Mouse (Mus musculus): ENCODE data around the gene BC035044. TPM values are rescaled to one million over a fixed set of nuclear protein-coding genes. Genes with fewer than 3 reads are reported as not detected.

BC035044 gene
- polyA plus RNA-seq, 1 experiment from 2014 or later = 1.9 TPM

DNA sequence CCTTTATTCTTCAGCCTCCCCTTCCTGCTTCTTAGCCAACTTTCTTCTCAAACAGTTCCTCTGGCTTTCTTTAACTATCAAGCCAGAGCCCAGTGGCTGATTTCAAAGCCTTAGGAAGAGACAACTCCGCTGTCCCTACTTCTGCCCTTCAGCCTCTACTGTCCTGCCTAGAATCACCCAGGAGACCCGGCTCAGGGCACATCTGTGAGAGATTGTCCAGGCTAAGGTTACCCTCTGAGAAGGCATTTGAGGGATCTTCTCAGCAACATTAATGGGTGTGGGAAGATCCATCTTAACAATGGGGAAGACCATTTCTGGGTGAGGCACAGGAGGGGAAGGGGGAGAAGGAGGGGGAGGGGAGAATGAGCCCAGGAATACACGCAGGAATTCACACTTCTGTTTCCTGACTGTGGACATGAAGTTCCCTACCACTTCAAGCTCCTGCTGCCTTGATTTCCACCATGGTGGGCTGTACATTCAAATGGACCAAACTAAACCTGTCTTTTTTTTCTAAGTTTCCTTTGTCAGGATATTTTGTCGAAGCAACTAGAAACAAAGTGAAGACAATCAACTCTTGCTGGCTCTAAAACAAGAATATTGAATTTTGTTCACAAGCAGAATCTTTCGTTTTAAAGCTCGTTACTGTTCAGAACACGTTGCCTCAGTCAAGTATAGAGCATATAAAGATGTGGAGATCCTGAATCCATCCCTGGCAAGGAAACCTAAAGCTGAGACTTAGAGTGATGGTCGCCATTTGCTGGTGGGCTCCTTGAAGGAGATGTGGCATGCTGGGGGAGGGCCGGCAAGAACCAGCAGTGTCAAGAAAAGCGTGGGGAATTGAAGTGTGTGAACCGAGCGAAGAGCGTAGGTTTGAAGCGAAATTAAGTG lies 53.2 kb downstream of the BC035044 start:
- H3K4me1 ChIP-seq (ENCODE audit: control insufficient read depth, insufficient read depth, low read length) = peaks cover 14% of the 10 kb centered on the region; the same call in 1 of the 2 replicates
- H3K4me2 ChIP-seq (ENCODE audit: low read depth, low read length) = peak overlapping the region; percentile 55
- peak overlapping the region; percentile 73 for H3K4me3 ChIP-seq (ENCODE audit: low read length)
- H3K27me3 ChIP-seq (replicated peaks; ENCODE audit: control insufficient read depth, insufficient read depth, low read length) = no peaks in the 10 kb centered on the region
- peak overlapping the region; percentile 64 for H3K27ac ChIP-seq (ENCODE audit: low read length)
- WGBS = 2% methylated on average over 14 of the region's 14 CpGs
- ATAC-seq = 0 out of 2 replicates have a peak, but pooled peaks have one; percentile 1
- H3K9me3 ChIP-seq (ENCODE audit: control insufficient read depth, low read length) = no peaks in the 10 kb centered on the region
- H3K36me3 ChIP-seq (ENCODE audit: control insufficient read depth, insufficient read depth, low read length) = no peaks in the 10 kb centered on the region
- H3K9ac ChIP-seq (ENCODE audit: low read depth, low read length) = peak overlapping the region; percentile 63

DNA sequence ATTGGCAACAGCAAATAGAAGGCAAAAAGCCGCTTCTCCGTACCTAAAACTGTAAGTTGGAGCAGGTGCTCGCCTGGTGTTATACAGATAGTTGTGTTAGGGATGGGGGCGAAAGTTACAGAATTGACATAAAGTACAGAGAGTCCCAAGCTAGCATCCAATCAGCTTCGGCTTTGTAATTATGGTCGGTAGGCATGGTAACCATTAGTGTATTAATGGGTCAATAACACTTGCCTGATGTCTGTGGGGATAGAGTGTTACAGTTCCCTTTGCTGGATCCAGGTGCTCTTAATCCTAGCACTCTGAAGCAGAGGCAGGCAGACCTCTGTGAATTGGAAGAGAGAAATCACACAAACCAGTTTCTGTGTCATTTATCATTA lies 54.0 kb downstream of the BC035044 start:
- Histone ChIP-seq H3K27me3 (replicated peaks; ENCODE audit: control insufficient read depth, insufficient read depth, low read length) (no peaks in the 10 kb centered on the region), H3K4me1 (ENCODE audit: control insufficient read depth, insufficient read depth, low read length) (peaks cover 12% of the 10 kb centered on the region; the same call in 1 of the 2 replicates), H3K4me2 (ENCODE audit: low read depth, low read length) (no peak overlapping the region), H3K9ac (ENCODE audit: low read depth, low read length) (no peak overlapping the region), H3K9me3 (ENCODE audit: control insufficient read depth, low read length) (no peaks in the 10 kb centered on the region), H3K27ac (ENCODE audit: low read length) (no peak overlapping the region), H3K36me3 (ENCODE audit: control insufficient read depth, insufficient read depth, low read length) (no peaks in the 10 kb centered on the region), H3K4me3 (ENCODE audit: low read length) (no peak overlapping the region)
- WGBS = 84% methylated on average over 6 of the region's 6 CpGs
- ATAC-seq = no peak

DNA sequence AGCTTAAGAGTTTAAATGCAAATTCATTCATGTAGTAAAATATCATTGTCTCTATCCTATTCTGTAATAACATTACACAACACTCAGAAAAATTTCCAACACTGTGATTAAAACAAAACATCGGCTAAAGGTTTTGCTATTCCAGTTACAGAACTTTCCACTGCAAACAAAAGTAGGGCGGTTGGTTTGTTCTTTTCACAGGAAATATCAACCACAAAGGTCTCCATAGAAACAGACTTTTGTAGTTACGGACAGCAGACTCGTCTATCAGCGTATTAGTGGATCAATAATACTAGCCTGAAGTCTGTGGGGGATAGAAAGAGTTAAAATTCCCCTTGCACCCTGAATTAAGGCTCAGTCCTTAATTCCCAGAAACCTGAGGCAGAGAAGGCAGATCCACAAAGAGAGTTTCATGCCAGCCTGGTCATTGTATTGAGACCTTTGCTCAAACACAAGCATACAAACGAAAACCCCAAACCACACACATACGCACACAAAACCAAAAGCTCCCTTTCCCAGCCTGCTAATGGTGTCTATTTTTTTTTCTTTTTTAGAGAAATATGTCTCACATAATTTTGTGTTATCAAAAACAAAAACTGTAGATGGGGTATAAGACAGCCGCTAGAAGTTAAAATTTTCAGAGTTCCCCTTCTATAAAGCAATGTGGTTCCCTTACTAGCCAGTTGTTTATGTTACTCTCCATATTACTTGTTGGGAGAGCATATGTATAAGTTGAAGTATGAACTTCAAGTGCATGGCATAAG lies 54.6 kb downstream of the BC035044 start:
- no peak overlapping the region for H3K4me3 ChIP-seq (ENCODE audit: low read length)
- H3K27ac ChIP-seq (ENCODE audit: low read length) = no peak overlapping the region
- H3K4me1 ChIP-seq (ENCODE audit: control insufficient read depth, insufficient read depth, low read length) = peaks cover 9% of the 10 kb centered on the region; the same call in 1 of the 2 replicates
- 77% methylated on average over 8 of the region's 8 CpGs for WGBS
- no peak overlapping the region for H3K9ac ChIP-seq (ENCODE audit: low read depth, low read length)
- no peaks in the 10 kb centered on the region for H3K36me3 ChIP-seq (ENCODE audit: control insufficient read depth, insufficient read depth, low read length)
- H3K4me2 ChIP-seq (ENCODE audit: low read depth, low read length) = no peak overlapping the region
- no peaks in the 10 kb centered on the region for H3K9me3 ChIP-seq (ENCODE audit: control insufficient read depth, low read length)
- H3K27me3 ChIP-seq (replicated peaks; ENCODE audit: control insufficient read depth, insufficient read depth, low read length) = no peaks in the 10 kb centered on the region
- ATAC-seq = no peak

DNA sequence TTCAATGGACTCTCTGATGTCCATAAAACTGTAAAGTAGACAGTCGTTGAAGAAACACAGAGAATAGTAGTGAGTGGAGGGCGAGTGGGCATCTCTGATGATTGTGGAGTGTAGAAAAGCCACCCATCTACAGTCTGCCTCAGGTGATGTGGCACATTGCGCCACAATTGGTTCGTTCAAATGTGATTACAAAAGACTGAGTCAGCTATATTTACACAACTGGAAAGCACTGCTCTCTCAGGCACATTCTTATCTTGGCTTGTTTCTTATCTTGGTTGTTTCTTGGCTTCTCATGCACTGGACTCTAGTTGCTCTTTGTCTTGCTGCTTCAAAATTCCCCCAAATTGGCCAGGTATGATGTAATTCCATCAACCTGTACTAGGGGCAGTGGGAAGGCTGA lies 55.4 kb downstream of the BC035044 start:
- no peak overlapping the region for H3K9ac ChIP-seq (ENCODE audit: low read depth, low read length)
- H3K4me3 ChIP-seq (ENCODE audit: low read length) = no peak overlapping the region
- ATAC-seq = peak; percentile 58
- H3K27me3 ChIP-seq (replicated peaks; ENCODE audit: control insufficient read depth, insufficient read depth, low read length) = no peaks in the 10 kb centered on the region
- no peak overlapping the region for H3K4me2 ChIP-seq (ENCODE audit: low read depth, low read length)
- peaks cover 9% of the 10 kb centered on the region; the same call in 1 of the 2 replicates for H3K4me1 ChIP-seq (ENCODE audit: control insufficient read depth, insufficient read depth, low read length)
- no peaks in the 10 kb centered on the region for H3K9me3 ChIP-seq (ENCODE audit: control insufficient read depth, low read length)
- no peaks in the 10 kb centered on the region for H3K36me3 ChIP-seq (ENCODE audit: control insufficient read depth, insufficient read depth, low read length)
- WGBS = 65% methylated on average over 4 of the region's 4 CpGs
- H3K27ac ChIP-seq (ENCODE audit: low read length) = peak overlapping the region; percentile 43; the same call in 1 of the 2 replicates

DNA sequence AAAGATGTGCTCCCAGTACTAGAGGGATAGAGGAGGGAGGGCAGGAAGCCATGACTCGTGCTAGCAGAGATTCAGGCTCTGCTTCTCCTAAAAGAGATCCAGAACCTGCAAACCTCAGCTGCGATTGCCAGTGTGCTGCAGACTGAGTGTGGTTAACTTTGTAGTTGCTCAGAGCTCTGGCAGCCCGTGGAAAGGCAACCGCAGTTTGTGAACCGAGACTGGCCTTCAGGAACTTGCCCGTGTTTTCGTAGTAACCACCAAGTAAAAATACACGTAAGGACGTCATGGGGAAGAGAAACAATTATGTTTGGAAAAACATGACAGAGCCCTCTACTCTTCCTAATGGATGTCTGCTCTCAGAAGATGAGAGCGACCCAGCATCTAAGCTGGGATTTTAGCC lies 57.9 kb downstream of the BC035044 start:
- ATAC-seq = no peak
- Histone ChIP-seq H3K4me1 (ENCODE audit: control insufficient read depth, insufficient read depth, low read length) (0 out of 2 replicates have a peak, but pooled peaks cover 7% of the 10 kb centered on the region), H3K4me2 (ENCODE audit: low read depth, low read length) (no peak overlapping the region), H3K9me3 (ENCODE audit: control insufficient read depth, low read length) (no peaks in the 10 kb centered on the region), H3K9ac (ENCODE audit: low read depth, low read length) (no peak overlapping the region), H3K4me3 (ENCODE audit: low read length) (no peak overlapping the region), H3K27ac (ENCODE audit: low read length) (no peak overlapping the region), H3K36me3 (ENCODE audit: control insufficient read depth, insufficient read depth, low read length) (no peaks in the 10 kb centered on the region), H3K27me3 (replicated peaks; ENCODE audit: control insufficient read depth, insufficient read depth, low read length) (no peaks in the 10 kb centered on the region)
- WGBS = 81% methylated on average over 10 of the region's 10 CpGs

DNA sequence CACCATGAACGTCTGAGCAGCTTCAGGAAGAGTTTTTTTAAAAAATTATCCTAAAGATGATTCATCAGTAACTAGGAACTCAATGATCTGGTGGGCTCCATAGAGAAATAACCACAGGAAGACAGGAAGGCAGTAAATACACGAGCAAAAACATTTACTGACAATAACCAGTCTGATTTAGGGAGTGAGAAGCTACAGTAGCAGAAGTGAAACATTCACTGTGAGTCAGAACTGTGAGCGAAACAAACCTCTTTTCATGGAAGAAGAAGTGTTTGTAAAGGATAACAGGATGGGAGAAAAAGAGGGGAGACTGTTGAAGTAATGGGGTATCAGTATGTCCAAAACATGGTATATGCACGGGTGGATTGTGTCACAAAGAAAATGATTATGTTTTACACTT lies 61.1 kb downstream of the BC035044 start:
- Histone ChIP-seq H3K4me1 (ENCODE audit: control insufficient read depth, insufficient read depth, low read length) (no peaks in the 10 kb centered on the region), H3K9me3 (ENCODE audit: control insufficient read depth, low read length) (no peaks in the 10 kb centered on the region), H3K27ac (ENCODE audit: low read length) (no peak overlapping the region), H3K27me3 (replicated peaks; ENCODE audit: control insufficient read depth, insufficient read depth, low read length) (no peaks in the 10 kb centered on the region), H3K4me3 (ENCODE audit: low read length) (no peak overlapping the region), H3K9ac (ENCODE audit: low read depth, low read length) (no peak overlapping the region), H3K4me2 (ENCODE audit: low read depth, low read length) (no peak overlapping the region), H3K36me3 (ENCODE audit: control insufficient read depth, insufficient read depth, low read length) (no peaks in the 10 kb centered on the region)
- 55% methylated on average over 4 of the region's 4 CpGs for WGBS
- no peak for ATAC-seq

DNA sequence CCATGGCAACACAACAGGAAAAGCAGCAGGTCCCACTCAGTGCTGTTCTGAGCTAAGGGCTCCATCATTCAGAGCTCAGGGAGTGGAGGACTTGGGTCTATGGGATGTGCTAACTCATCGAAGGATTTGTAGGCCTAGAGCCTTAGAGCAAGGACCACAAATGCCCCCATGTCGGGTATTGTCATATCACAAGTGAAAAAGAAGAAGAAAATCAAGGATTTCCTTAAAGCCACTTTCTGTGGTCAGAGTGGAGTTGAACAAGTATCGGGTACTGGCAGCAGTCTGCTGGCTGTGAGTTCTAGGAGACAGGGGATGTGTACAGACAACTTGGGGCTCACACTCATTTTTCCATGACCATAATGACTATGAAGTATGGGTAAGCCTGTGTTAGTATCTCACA lies 64.1 kb downstream of the BC035044 start:
- ATAC-seq = no peak
- no peak overlapping the region for H3K9ac ChIP-seq (ENCODE audit: low read depth, low read length)
- no peak overlapping the region for H3K4me2 ChIP-seq (ENCODE audit: low read depth, low read length)
- WGBS = 82% methylated on average over 3 of the region's 3 CpGs
- no peaks in the 10 kb centered on the region for H3K36me3 ChIP-seq (ENCODE audit: control insufficient read depth, insufficient read depth, low read length)
- H3K4me1 ChIP-seq (ENCODE audit: control insufficient read depth, insufficient read depth, low read length) = no peaks in the 10 kb centered on the region
- H3K9me3 ChIP-seq (ENCODE audit: control insufficient read depth, low read length) = no peaks in the 10 kb centered on the region
- H3K27ac ChIP-seq (ENCODE audit: low read length) = no peak overlapping the region
- no peak overlapping the region for H3K4me3 ChIP-seq (ENCODE audit: low read length)
- H3K27me3 ChIP-seq (replicated peaks; ENCODE audit: control insufficient read depth, insufficient read depth, low read length) = no peaks in the 10 kb centered on the region

DNA sequence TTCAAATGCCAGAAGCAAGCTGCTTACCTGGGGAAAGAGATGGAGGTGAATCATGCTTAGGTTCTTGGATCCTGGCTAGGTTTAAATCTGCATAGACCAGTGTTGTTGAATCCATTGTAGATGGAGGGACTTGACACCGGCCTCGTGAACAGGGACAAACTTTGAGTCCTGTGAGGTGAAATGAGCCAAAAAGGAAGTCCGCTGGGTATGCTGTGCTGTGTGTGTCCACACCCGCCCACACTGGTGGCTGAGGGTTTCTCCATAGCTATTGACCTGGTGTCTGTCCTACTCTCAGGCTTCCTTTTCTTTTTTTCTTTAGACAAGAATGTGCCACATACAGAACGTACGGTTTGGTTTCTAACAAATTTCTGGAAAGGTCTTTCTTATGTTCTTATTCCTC lies 64.8 kb downstream of the BC035044 start, which contains the start of the genes Gm44511 and Klrb1b:
Gm44511 (minus strand) TSS at position 184 of the 400 bp plus-strand sequence.
Klrb1b (minus strand) TSS at position 200 of the 400 bp plus-strand sequence.
- Histone ChIP-seq H3K4me2 (ENCODE audit: low read depth, low read length) (no peak within 1 kb of the TSS), H3K9ac (ENCODE audit: low read depth, low read length) (no peak within 1 kb of the TSS), H3K4me3 (ENCODE audit: low read length) (no peak within 1 kb of the TSS), H3K36me3 (ENCODE audit: control insufficient read depth, insufficient read depth, low read length) (no peaks in the 10 kb centered on the region), H3K27me3 (replicated peaks; ENCODE audit: control insufficient read depth, insufficient read depth, low read length) (no peaks in the 10 kb centered on the region), H3K9me3 (ENCODE audit: control insufficient read depth, low read length) (no peaks in the 10 kb centered on the region), H3K4me1 (ENCODE audit: control insufficient read depth, insufficient read depth, low read length) (no peaks in the 10 kb centered on the region), H3K27ac (ENCODE audit: low read length) (no peak within 1 kb of the TSS)
- 86% methylated on average over 6 of the region's 6 CpGs for WGBS
- no peak for ATAC-seq

DNA sequence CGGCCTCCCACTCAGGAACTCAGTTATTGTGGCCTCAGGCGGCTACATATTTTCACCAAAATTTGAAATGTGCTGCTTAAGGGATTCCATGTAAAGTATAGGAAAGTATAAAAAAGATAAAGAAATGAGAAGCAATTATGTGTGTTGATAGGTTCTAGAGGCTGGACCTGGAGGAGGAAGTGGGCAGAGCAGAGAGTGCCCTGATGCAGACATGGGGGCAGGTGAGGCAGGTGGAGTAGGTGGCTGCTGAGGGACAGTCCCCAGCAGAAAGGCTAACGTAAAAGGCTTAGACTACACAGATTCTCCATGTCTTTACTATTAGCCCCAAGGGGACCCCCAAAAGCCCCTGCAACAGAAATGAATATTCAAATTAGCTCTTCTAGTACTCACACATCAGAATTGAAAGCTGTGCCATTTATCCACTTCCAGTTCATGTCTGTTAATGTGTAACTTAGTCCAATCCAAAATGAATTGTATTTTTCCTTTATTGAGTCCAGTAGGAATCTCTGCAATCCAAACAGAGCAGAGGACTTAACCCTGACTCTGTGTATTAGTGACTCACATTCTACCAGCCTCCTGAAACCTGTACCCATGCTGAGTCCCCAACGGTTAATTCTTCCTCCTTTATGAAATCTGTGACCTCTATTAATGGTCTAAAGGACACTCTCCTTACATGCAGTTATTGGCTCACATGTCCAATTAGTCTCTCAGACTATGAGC lies 72.7 kb downstream of the BC035044 start:
- WGBS = 75% methylated on average over 4 of the region's 4 CpGs
- peak; percentile 83 for ATAC-seq

More for the DNA sequence above, 72.7 kb downstream of the BC035044 start:
- no peaks in the 10 kb centered on the region for H3K4me1 ChIP-seq (ENCODE audit: control insufficient read depth, insufficient read depth, low read length)
- H3K9me3 ChIP-seq (ENCODE audit: control insufficient read depth, low read length) = no peaks in the 10 kb centered on the region
- no peak overlapping the region for H3K9ac ChIP-seq (ENCODE audit: low read depth, low read length)
- no peaks in the 10 kb centered on the region for H3K27me3 ChIP-seq (replicated peaks; ENCODE audit: control insufficient read depth, insufficient read depth, low read length)
- no peak overlapping the region for H3K4me2 ChIP-seq (ENCODE audit: low read depth, low read length)
- no peaks in the 10 kb centered on the region for H3K36me3 ChIP-seq (ENCODE audit: control insufficient read depth, insufficient read depth, low read length)
- H3K27ac ChIP-seq (ENCODE audit: low read length) = no peak overlapping the region
- H3K4me3 ChIP-seq (ENCODE audit: low read length) = no peak overlapping the region

Measured in intestine, embryonic 16.5 days (tissue).